Mouse (Mus musculus): ENCODE results near the gene Epm2aip1. TPM values are rescaled to one million over a fixed set of nuclear protein-coding genes. Genes with fewer than 3 reads are reported as not detected.

Gene Epm2aip1
- total and polyA plus RNA-seq, 3 experiments: 9.3 to 12.2 (median 11.4) TPM

- Histone ChIP-seq H3K79me2 (replicated peaks; ENCODE audit: control insufficient read depth, extremely low read depth, insufficient read depth, poor library complexity, severe bottlenecking) (no peaks in the 10 kb centered on the region), H3K9me3 (replicated peaks; ENCODE audit: low read length) (no peaks in the 10 kb centered on the region), H3K36me3 (replicated peaks in 1 of 2; ENCODE audit: control insufficient read depth in 1 of 2, insufficient read depth in 1 of 2, low read length in 1 of 2) (peaks cover 67 to 91% of the 10 kb centered on the region in 2 experiments), H3K9ac (ENCODE audit: insufficient read depth, low read depth) (no peak overlapping the region), H3K27ac (ENCODE audit: insufficient read depth, low read depth) (no peak overlapping the region), H3K4me2 (ENCODE audit: insufficient read depth, low read depth, poor library complexity, severe bottlenecking) (no peak overlapping the region), H3K27me3 (replicated peaks) (no peaks in the 10 kb centered on the region), H3K4me3 (replicated peaks in 1 of 3; ENCODE audit: low read depth in 2 of 3, low read length in 2 of 3, poor library complexity in 1 of 3) (no peak overlapping the region), H3K4me1 (ENCODE audit: control insufficient read depth in 1 of 2, insufficient read depth in 2 of 2) (peaks cover 0 to 4% of the 10 kb centered on the region in 2 experiments; a peak in 1 of 4 replicates)
- in situ Hi-C loops (cut with MboI; ENCODE audit: low pct_ligation_motif_present, low pct_unique_long_range_greater_than_20kb, low sequenced_read_pairs): no loop called here
- TF ChIP-seq CTCF (conservative IDR thresholded peaks at IDR 0.05 in 1 of 2, IDR thresholded peaks at IDR 0.05 in 1 of 2; ENCODE audit: low read depth in 2 of 2, low read length in 2 of 2): no peak
- TF ChIP-seq NRF1 (IDR thresholded peaks at IDR 0.05; ENCODE audit: low read depth, low read length): no peak
- TF ChIP-seq SIN3A (IDR thresholded peaks at IDR 0.05; ENCODE audit: low read length): no peak
- no peak for TF ChIP-seq ZMIZ1 (IDR thresholded peaks at IDR 0.05; ENCODE audit: low read depth, low read length)
- TF ChIP-seq MAFK (IDR thresholded peaks at IDR 0.05; ENCODE audit: insufficient replicate concordance, low read length): no peak
- no peak for TF ChIP-seq RAD21 (IDR thresholded peaks at IDR 0.05; ENCODE audit: low read depth, low read length)
- no peak for TF ChIP-seq JUN (IDR thresholded peaks at IDR 0.05; ENCODE audit: insufficient read depth, low read depth, low read length)
- no peak for TF ChIP-seq ETS1 (conservative IDR thresholded peaks at IDR 0.05; ENCODE audit: low read depth, low read length)
- no peak for TF ChIP-seq TBP (conservative IDR thresholded peaks at IDR 0.05; ENCODE audit: low read depth, low read length)
- no peak for TF ChIP-seq USF1 (IDR thresholded peaks at IDR 0.05; ENCODE audit: low read depth, low read length)
- TF ChIP-seq UBTF (IDR thresholded peaks at IDR 0.05; ENCODE audit: low read depth, low read length): no peak
- TF ChIP-seq MEF2A (IDR thresholded peaks at IDR 0.05; ENCODE audit: borderline replicate concordance, low read depth, low read length): no peak
- no peak for TF ChIP-seq NELFE (IDR thresholded peaks at IDR 0.05; ENCODE audit: low read depth, low read length)
- TF ChIP-seq POLR2A (IDR thresholded peaks at IDR 0.05; ENCODE audit: low read depth, low read length): no peak
- TF ChIP-seq EP300 (IDR thresholded peaks at IDR 0.05; ENCODE audit: low read length): no peak
- TF ChIP-seq USF2 (conservative IDR thresholded peaks at IDR 0.05; ENCODE audit: low read depth, low read length): no peak
- no peak for TF ChIP-seq POLR2AphosphoS2 (IDR thresholded peaks at IDR 0.05; ENCODE audit: low read depth, low read length)
- no peak for TF ChIP-seq BHLHE40 (IDR thresholded peaks at IDR 0.05; ENCODE audit: low read depth, low read length)
- TF ChIP-seq GABPA (IDR thresholded peaks at IDR 0.05; ENCODE audit: insufficient replicate concordance, low read depth, low read length): no peak
- TF ChIP-seq PAX5 (IDR thresholded peaks at IDR 0.05; ENCODE audit: low read length): no peak
- dilution Hi-C loops (cut with MboI; ENCODE audit: extremely low pct_ligation_motif_present, extremely low pct_unique_long_range_greater_than_20kb, low sequenced_read_pairs): no loop called here
- DNase-seq (ENCODE audit: extremely low read depth): no peak
Measured at GRCm38 (mm10) chr9:111239821-111240220, 31.9 kb upstream of the Epm2aip1 start.

DNA sequence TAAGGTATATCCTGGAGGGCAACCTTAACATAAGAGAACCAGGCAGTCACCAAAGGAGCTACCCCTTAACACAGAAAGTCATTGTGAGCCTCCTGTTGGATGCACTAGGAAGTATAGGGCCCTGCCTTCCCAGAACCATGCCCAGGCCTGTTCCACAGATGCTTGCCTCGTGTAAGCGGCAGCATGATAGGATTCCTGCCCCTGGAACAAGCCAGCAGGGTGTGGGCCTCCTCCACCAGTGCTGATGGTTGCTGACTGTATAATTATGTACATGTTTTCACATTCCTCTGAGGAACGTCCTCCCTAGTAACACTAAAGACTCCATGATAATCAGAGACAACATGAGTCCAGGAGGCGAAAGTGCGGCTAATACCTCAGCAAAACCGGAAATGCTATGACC, 28.3 kb upstream of the Epm2aip1 start:
- Histone ChIP-seq H3K79me2 (replicated peaks; ENCODE audit: control insufficient read depth, extremely low read depth, insufficient read depth, poor library complexity, severe bottlenecking) (no peaks in the 10 kb centered on the region), H3K4me2 (ENCODE audit: insufficient read depth, low read depth, poor library complexity, severe bottlenecking) (no peak overlapping the region), H3K27ac (ENCODE audit: insufficient read depth, low read depth) (no peak overlapping the region), H3K4me3 (replicated peaks in 1 of 3; ENCODE audit: low read depth in 2 of 3, low read length in 2 of 3, poor library complexity in 1 of 3) (no peak overlapping the region), H3K9me3 (replicated peaks; ENCODE audit: low read length) (no peaks in the 10 kb centered on the region), H3K27me3 (replicated peaks) (no peaks in the 10 kb centered on the region), H3K36me3 (replicated peaks in 1 of 2; ENCODE audit: control insufficient read depth in 1 of 2, insufficient read depth in 1 of 2, low read length in 1 of 2) (peaks cover 64 to 86% of the 10 kb centered on the region in 2 experiments), H3K9ac (ENCODE audit: insufficient read depth, low read depth) (no peak overlapping the region), H3K4me1 (ENCODE audit: control insufficient read depth in 1 of 2, insufficient read depth in 2 of 2) (peaks cover 0 to 4% of the 10 kb centered on the region in 2 experiments; a peak in 1 of 4 replicates)
- in situ Hi-C loops (cut with MboI; ENCODE audit: low pct_ligation_motif_present, low pct_unique_long_range_greater_than_20kb, low sequenced_read_pairs): no loop called here
- TF ChIP-seq UBTF (IDR thresholded peaks at IDR 0.05; ENCODE audit: low read depth, low read length) (no peak), ELF1 (IDR thresholded peaks at IDR 0.05; ENCODE audit: low read depth, low read length) (no peak), ZNF384 (IDR thresholded peaks at IDR 0.05; ENCODE audit: low read depth, low read length) (no peak), MAFK (IDR thresholded peaks at IDR 0.05; ENCODE audit: insufficient replicate concordance, low read length) (no peak), GABPA (IDR thresholded peaks at IDR 0.05; ENCODE audit: insufficient replicate concordance, low read depth, low read length) (no peak), TBP (conservative IDR thresholded peaks at IDR 0.05; ENCODE audit: low read depth, low read length) (no peak), E2F4 (IDR thresholded peaks at IDR 0.05; ENCODE audit: insufficient replicate concordance, low read depth, low read length) (no peak), POLR2A (IDR thresholded peaks at IDR 0.05; ENCODE audit: low read depth, low read length) (no peak), MXI1 (IDR thresholded peaks at IDR 0.05; ENCODE audit: low read depth, low read length) (no peak), SIN3A (IDR thresholded peaks at IDR 0.05; ENCODE audit: low read length) (no peak), PAX5 (IDR thresholded peaks at IDR 0.05; ENCODE audit: low read length) (no peak), BHLHE40 (IDR thresholded peaks at IDR 0.05; ENCODE audit: low read depth, low read length) (no peak), NRF1 (IDR thresholded peaks at IDR 0.05; ENCODE audit: low read depth, low read length) (no peak), MYC (IDR thresholded peaks at IDR 0.05; ENCODE audit: low read depth, low read length) (no peak), CHD2 (IDR thresholded peaks at IDR 0.05; ENCODE audit: low read length) (no peak), POLR2AphosphoS2 (IDR thresholded peaks at IDR 0.05; ENCODE audit: low read depth, low read length) (no peak), JUN (IDR thresholded peaks at IDR 0.05; ENCODE audit: insufficient read depth, low read depth, low read length) (no peak)
- no peak for DNase-seq (ENCODE audit: extremely low read depth)
- dilution Hi-C loops (cut with MboI; ENCODE audit: extremely low pct_ligation_motif_present, extremely low pct_unique_long_range_greater_than_20kb, low sequenced_read_pairs): no loop called here
